In genomic region chr4:154299541-154300271, GRCm38 (mm10) we compare ENCODE assay signal across 8 mouse cellular contexts. TPM values are rescaled to one million over a fixed set of nuclear protein-coding genes. Genes with fewer than 3 reads are reported as not detected.
A peak's percentile ranks its signal among the peaks of the same experiment; 100 is the strongest.
DNase-seq lines count a peak whose midpoint lies in the region; ATAC-seq and TF ChIP-seq lines count a peak whose summit lies in the region.

No protein-coding gene starts in this region.

- H3K4me3 ChIP-seq in heart, embryonic 13.5 days, result peak overlapping the region; percentile 56
- H3K4me3 ChIP-seq in embryonic facial prominence, embryonic 13.5 days, result peak overlapping the region; percentile 56
- H3K4me3 ChIP-seq in intestine, embryonic 16.5 days (ENCODE audit: low read length), result peak overlapping the region; percentile 62
- peak overlapping the region; percentile 53 for H3K4me3 ChIP-seq in liver, embryonic 15.5 days (replicated peaks)
- peak overlapping the region; percentile 29 for H3K4me3 ChIP-seq in olfactory bulb, adult 2 months (ENCODE audit: insufficient read depth, low read depth, low read length)

- TF ChIP-seq CTCF in olfactory bulb, adult 2 months (IDR thresholded peaks at IDR 0.05; ENCODE audit: insufficient read depth, low read depth, low read length), result no peak

- peak overlapping the region; percentile 85 for H3K4me2 ChIP-seq in heart, embryonic 13.5 days
- peak overlapping the region; percentile 96 for H3K4me2 ChIP-seq in embryonic facial prominence, embryonic 13.5 days
- peak overlapping the region; percentile 75 for H3K4me2 ChIP-seq in intestine, embryonic 16.5 days (ENCODE audit: low read depth, low read length)
- peak overlapping the region; percentile 50 for H3K4me2 ChIP-seq in liver, embryonic 15.5 days

- intact Hi-C loops in heart, postnatal 36 days (cut with DNase I), result loop anchor here (2.0 kb wide), 1 partner anchor 235 kb away; no protein-coding TSS in a partner anchor

- under 1% methylated on average over 65 of the region's 66 CpGs for WGBS in heart, embryonic 13.5 days
- under 1% methylated on average over 65 of the region's 66 CpGs for WGBS in embryonic facial prominence, embryonic 13.5 days
- WGBS in intestine, embryonic 16.5 days, result under 1% methylated on average over 66 of the region's 66 CpGs
- WGBS in liver, embryonic 15.5 days (ENCODE audit: insufficient replicate concordance), result 2% methylated on average over 60 of the region's 66 CpGs
- WGBS in olfactory bulb, adult 2 months, result 3% methylated on average over 66 of the region's 66 CpGs

- H3K27me3 ChIP-seq in heart, embryonic 13.5 days (replicated peaks), result peaks cover 53% of the 10 kb centered on the region
- H3K27me3 ChIP-seq in embryonic facial prominence, embryonic 13.5 days, result peaks cover 33% of the 10 kb centered on the region
- peaks cover 10% of the 10 kb centered on the region; the same call in 1 of the 2 replicates for H3K27me3 ChIP-seq in intestine, embryonic 16.5 days (replicated peaks; ENCODE audit: control insufficient read depth, insufficient read depth, low read length)
- H3K27me3 ChIP-seq in liver, embryonic 15.5 days, result peaks cover 39% of the 10 kb centered on the region

- 0 out of 2 replicates have a peak, but pooled peaks have one; percentile 35 for ATAC-seq in heart, embryonic 13.5 days (ENCODE audit: extremely low read depth, insufficient number of reproducible peaks, low FRiP score, low TSS enrichment)
- ATAC-seq in embryonic facial prominence, embryonic 13.5 days (ENCODE audit: insufficient number of reproducible peaks, insufficient read depth, low FRiP score, low TSS enrichment, low read depth), result peak; percentile 50
- ATAC-seq in intestine, embryonic 16.5 days, result peak; percentile 86
- peak; percentile 43 for ATAC-seq in liver, embryonic 15.5 days (ENCODE audit: insufficient read depth)

- no peak overlapping the region for H3K27ac ChIP-seq in heart, embryonic 13.5 days (replicated peaks)
- no peak overlapping the region; the same call in 1 of the 2 replicates for H3K27ac ChIP-seq in embryonic facial prominence, embryonic 13.5 days
- H3K27ac ChIP-seq in intestine, embryonic 16.5 days (ENCODE audit: low read length), result peak overlapping the region; percentile 94
- H3K27ac ChIP-seq in liver, embryonic 15.5 days (replicated peaks), result no peak overlapping the region; the same call in 1 of the 2 replicates
- H3K27ac ChIP-seq in olfactory bulb, adult 2 months (ENCODE audit: insufficient read depth, low read depth, low read length), result no peak overlapping the region

- no peak for DNase-seq in heart, postnatal 36 days
- no peak for DNase-seq in right cerebral cortex, postnatal 25 days
- DNase-seq in natural killer cell, adult 2 months (ENCODE audit: low spot score in 2 of 2), result no peak

- no peaks in the 10 kb centered on the region for H3K36me3 ChIP-seq in heart, embryonic 13.5 days
- H3K36me3 ChIP-seq in embryonic facial prominence, embryonic 13.5 days, result no peaks in the 10 kb centered on the region
- no peaks in the 10 kb centered on the region for H3K36me3 ChIP-seq in intestine, embryonic 16.5 days (ENCODE audit: control insufficient read depth, insufficient read depth, low read length)
- H3K36me3 ChIP-seq in liver, embryonic 15.5 days (replicated peaks), result no peaks in the 10 kb centered on the region

- TF ChIP-seq POLR2A in olfactory bulb, adult 2 months (IDR thresholded peaks at IDR 0.05; ENCODE audit: insufficient read depth, low read depth, low read length), result no peak

- peak overlapping the region; percentile 73 for H3K9ac ChIP-seq in heart, embryonic 13.5 days
- peak overlapping the region; percentile 71 for H3K9ac ChIP-seq in embryonic facial prominence, embryonic 13.5 days
- H3K9ac ChIP-seq in intestine, embryonic 16.5 days (ENCODE audit: low read depth, low read length), result peak overlapping the region; percentile 71
- peak overlapping the region; percentile 35; the same call in 1 of the 2 replicates for H3K9ac ChIP-seq in liver, embryonic 15.5 days

- peaks cover 17% of the 10 kb centered on the region for H3K4me1 ChIP-seq in heart, embryonic 13.5 days
- peaks cover 20% of the 10 kb centered on the region for H3K4me1 ChIP-seq in embryonic facial prominence, embryonic 13.5 days
- H3K4me1 ChIP-seq in intestine, embryonic 16.5 days (ENCODE audit: control insufficient read depth, insufficient read depth, low read length), result peaks cover 25% of the 10 kb centered on the region; the same call in 1 of the 2 replicates
- peaks cover 6% of the 10 kb centered on the region; the same call in 1 of the 2 replicates for H3K4me1 ChIP-seq in liver, embryonic 15.5 days (replicated peaks)
- peaks cover 6% of the 10 kb centered on the region for H3K4me1 ChIP-seq in olfactory bulb, adult 2 months (ENCODE audit: control insufficient read depth, insufficient read depth, low read length)

- H3K9me3 ChIP-seq in heart, embryonic 13.5 days, result no peaks in the 10 kb centered on the region
- no peaks in the 10 kb centered on the region for H3K9me3 ChIP-seq in embryonic facial prominence, embryonic 13.5 days
- H3K9me3 ChIP-seq in intestine, embryonic 16.5 days (ENCODE audit: control insufficient read depth, low read length), result no peaks in the 10 kb centered on the region
- H3K9me3 ChIP-seq in liver, embryonic 15.5 days (replicated peaks), result no peaks in the 10 kb centered on the region

RNA-seq across cellular contexts. Expression of gene Arhgef16, which starts 1.8 kb away (rescaled TPM):
- polyA plus RNA-seq in heart, embryonic 13.5 days (2015; fragmentation: Nextera tagmentation; extraction: Ambion mirVana), result 2.3 and 2.5 TPM in 2 replicates
- total RNA-seq in heart, postnatal 36 days (2021), result under 1 TPM; 0.17 to 0.19 TPM
- polyA plus RNA-seq in embryonic facial prominence, embryonic 13.5 days (2015; fragmentation: Nextera tagmentation; extraction: Ambion mirVana), result 5.9 and 7.7 TPM in 2 replicates
- polyA plus RNA-seq in intestine, embryonic 16.5 days (2015; fragmentation: Nextera tagmentation; extraction: Ambion mirVana), result 69.5 and 74.1 TPM in 2 replicates
- 4.9 and 5.6 TPM in 2 replicates for polyA plus RNA-seq in liver, embryonic 15.5 days (2015; fragmentation: Nextera tagmentation; extraction: Ambion mirVana)
- polyA plus RNA-seq in olfactory bulb, adult 2 months (2012; ENCODE audit: insufficient read depth, insufficient read length, low replicate concordance, missing spikeins), result not detected in 2 replicates

RNA-seq across cellular contexts. Expression of gene B230104I21Rik, which starts 36.2 kb away (rescaled TPM):
- not detected in 2 replicates for polyA plus RNA-seq in heart, embryonic 13.5 days (2015; fragmentation: Nextera tagmentation; extraction: Ambion mirVana)
- total RNA-seq in heart, postnatal 36 days (2021), result not detected
- not detected in 2 replicates for polyA plus RNA-seq in embryonic facial prominence, embryonic 13.5 days (2015; fragmentation: Nextera tagmentation; extraction: Ambion mirVana)
- polyA plus RNA-seq in intestine, embryonic 16.5 days (2015; fragmentation: Nextera tagmentation; extraction: Ambion mirVana), result not detected in 2 replicates
- polyA plus RNA-seq in liver, embryonic 15.5 days (2015; fragmentation: Nextera tagmentation; extraction: Ambion mirVana), result not detected in 2 replicates
- polyA plus RNA-seq in olfactory bulb, adult 2 months (2012; ENCODE audit: insufficient read depth, insufficient read length, low replicate concordance, missing spikeins), result not detected in 2 replicates

Comparison
In these comparisons a context has a peak if more than half of its experiments do, and no peak if none do; other contexts are left out.
1. ATAC-seq: peak in every context shown above with its lines; median percentile 86 in intestine, embryonic 16.5 days; 50 in embryonic facial prominence, embryonic 13.5 days; 43 in liver, embryonic 15.5 days; 35 in heart, embryonic 13.5 days.